Mouse (Mus musculus): ENCODE data around the gene Six3.
A peak's percentile ranks its signal among the peaks of the same experiment; 100 is the strongest.

Six3 gene

GRCm38 (mm10) chr17:85626091-85626860, 12.9 kb downstream of the Six3 start:
- no peak for DNase-seq (ENCODE audit: low spot score in 2 of 2)

GRCm38 (mm10) chr17:85627751-85628150, 14.3 kb downstream of the Six3 start:
- DNase-seq (ENCODE audit: low spot score in 2 of 2) = no peak

- no peak for DNase-seq (ENCODE audit: low spot score in 2 of 2)
Observed at GRCm38 (mm10) chr17:85628811-85629210, 15.4 kb downstream of the Six3 start.

GRCm38 (mm10) chr17:85629396-85629795, 16.0 kb downstream of the Six3 start:
- no peak for DNase-seq (ENCODE audit: low spot score in 2 of 2)

GRCm38 (mm10) chr17:85630296-85631050, 17.1 kb downstream of the Six3 start:
- DNase-seq (ENCODE audit: low spot score in 2 of 2) = no peak

- no peak for DNase-seq (ENCODE audit: low spot score in 2 of 2)
Observed at GRCm38 (mm10) chr17:85631106-85631505, 17.7 kb downstream of the Six3 start.

- DNase-seq (ENCODE audit: low spot score in 2 of 2) = peak in 1 of 2 experiments; percentile 82
Observed at GRCm38 (mm10) chr17:85633619-85634018, 20.2 kb downstream of the Six3 start.

- no peak for DNase-seq (ENCODE audit: low spot score in 2 of 2)
Observed at GRCm38 (mm10) chr17:85637876-85638275, 24.5 kb downstream of the Six3 start.

GRCm38 (mm10) chr17:85645312-85645711, 31.9 kb downstream of the Six3 start:
- no peak for DNase-seq (ENCODE audit: low spot score in 2 of 2)

- DNase-seq (ENCODE audit: low spot score in 2 of 2) = peak in 1 of 2 experiments; percentile 19
Observed at GRCm38 (mm10) chr17:85645718-85646665, 32.6 kb downstream of the Six3 start.

- no peak for DNase-seq (ENCODE audit: low spot score in 2 of 2)
Observed at GRCm38 (mm10) chr17:85660016-85660415, 46.6 kb downstream of the Six3 start.

GRCm38 (mm10) chr17:85661521-85661920, 48.1 kb downstream of the Six3 start:
- DNase-seq (ENCODE audit: low spot score in 2 of 2) = no peak

GRCm38 (mm10) chr17:85664202-85664601, 50.8 kb downstream of the Six3 start:
- no peak for DNase-seq (ENCODE audit: low spot score in 2 of 2)

- DNase-seq (ENCODE audit: low spot score in 2 of 2) = peak; percentile 20 to 72
Observed at GRCm38 (mm10) chr17:85664618-85665320, 51.4 kb downstream of the Six3 start.

Measured in left cerebral cortex, adult 9 months (tissue).